Mouse (Mus musculus) liver, embryonic 14.5 days (tissue): ENCODE data around the gene Hoxd11.

Source experiments
- CTCF ChIP-seq: IDR thresholded peaks from 2 replicates; pipeline ENCODE4 v1.5.1; 2016; ENCODE audit warnings: antibody characterized with exemption, low read depth, control low read depth
- EP300 ChIP-seq: IDR thresholded peaks from 2 replicates; pipeline ENCODE4 v1.6.1; 2016; ENCODE audit warnings: antibody characterized with exemption, low read depth

- TF ChIP-seq CTCF, result no peak
- TF ChIP-seq EP300, result no peak
Measured at GRCm38 (mm10) chr2:74684106-74684505, 4.7 kb downstream of the Hoxd11 start.
